Comparison of ENCODE assay signal across 16 mouse cellular contexts in the genomic region with DNA sequence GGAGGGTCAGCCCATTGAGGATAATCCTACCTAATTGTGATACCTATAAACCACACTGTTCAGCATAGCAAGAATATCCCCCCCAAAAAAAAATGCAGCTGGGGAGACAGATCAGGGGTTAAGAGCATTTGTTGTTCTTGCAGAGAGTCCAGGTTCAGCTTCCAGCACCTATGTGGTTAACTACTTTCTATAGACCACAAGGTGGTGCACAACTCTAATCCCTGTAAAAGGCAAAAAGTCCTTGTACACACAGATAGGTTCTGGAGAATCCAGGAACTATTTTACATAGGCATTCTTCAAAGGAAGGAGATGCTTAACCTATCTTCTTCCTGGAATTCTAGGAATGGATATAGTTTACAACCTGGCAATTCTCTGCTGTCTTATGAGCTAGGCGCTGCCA. TPM values are rescaled to one million over a fixed set of nuclear protein-coding genes. Genes with fewer than 3 reads are reported as not detected.
DNase-seq lines count a peak whose midpoint lies in the region; ATAC-seq and TF ChIP-seq lines count a peak whose summit lies in the region.
"Had no signal": no experiment of that assay in that cellular context is flagged by ENCODE, and none has a peak within 500 bp of the region (broad histone marks: within the 10 kb centered on the region; RNA-seq: fewer than 3 reads in every experiment).

No protein-coding gene starts in this region.

- peak; percentile 32 for DNase-seq in embryonic facial prominence, embryonic 14.5 days (ENCODE audit: low spot score)
- no peak for DNase-seq in embryonic facial prominence, embryonic 10.5 days (ENCODE audit: low spot score)
- no peak for DNase-seq in layer of hippocampus, adult 2 months (ENCODE audit: low spot score in 2 of 2)
- DNase-seq in layer of hippocampus, postnatal 14 days (ENCODE audit: low spot score in 2 of 2): no peak
- DNase-seq in 3T3-L1 (ENCODE audit: low read depth, low spot score): peak; percentile 54
- DNase-seq in brain, embryonic 14.5 days (ENCODE audit: low read depth): no peak
- no peak for DNase-seq in cerebellum, adult 9-10 months
- DNase-seq: cerebellum, postnatal 10 days; kidney, postnatal 14 days; lung, adult 18-20 months; thymus, adult 18-20 months had no signal

- H3K9ac ChIP-seq in embryonic facial prominence, embryonic 14.5 days (ENCODE audit: low read depth, low read length): no peak overlapping the region
- H3K9ac ChIP-seq in forebrain, embryonic 15.5 days (replicated peaks): no peak overlapping the region
- H3K9ac ChIP-seq: embryonic facial prominence, embryonic 12.5 days; neural tube, embryonic 12.5 days had no signal

- H3K4me2 ChIP-seq in embryonic facial prominence, embryonic 14.5 days (ENCODE audit: low read depth, low read length): no peak overlapping the region
- no peak overlapping the region for H3K4me2 ChIP-seq in forebrain, embryonic 15.5 days (replicated peaks)
- H3K4me2 ChIP-seq: embryonic facial prominence, embryonic 12.5 days; neural tube, embryonic 12.5 days had no signal

- H3K4me1 ChIP-seq in embryonic facial prominence, embryonic 14.5 days (ENCODE audit: control insufficient read depth, insufficient read depth, low read length): no peaks in the 10 kb centered on the region
- no peaks in the 10 kb centered on the region for H3K4me1 ChIP-seq in embryonic facial prominence, embryonic 10.5 days
- no peaks in the 10 kb centered on the region for H3K4me1 ChIP-seq in forebrain, embryonic 15.5 days
- H3K4me1 ChIP-seq: embryonic facial prominence, embryonic 12.5 days; neural tube, embryonic 12.5 days had no signal

- no peaks in the 10 kb centered on the region for H3K9me3 ChIP-seq in embryonic facial prominence, embryonic 14.5 days (ENCODE audit: control insufficient read depth, low read length)
- H3K9me3 ChIP-seq in embryonic facial prominence, embryonic 10.5 days: no peaks in the 10 kb centered on the region
- no peaks in the 10 kb centered on the region for H3K9me3 ChIP-seq in forebrain, embryonic 15.5 days
- H3K9me3 ChIP-seq: embryonic facial prominence, embryonic 12.5 days; hindbrain, embryonic 10.5 days; midbrain, embryonic 10.5 days; neural tube, embryonic 12.5 days had no signal

- whole genome bisulfite sequencing in embryonic facial prominence, embryonic 14.5 days: 78% methylated on average over 1 of the region's 1 CpGs
- 84% methylated on average over 1 of the region's 1 CpGs for WGBS in embryonic facial prominence, embryonic 10.5 days
- WGBS in forebrain, embryonic 15.5 days: 79% methylated on average over 1 of the region's 1 CpGs

- no peak overlapping the region for H3K27ac ChIP-seq in embryonic facial prominence, embryonic 14.5 days (replicated peaks; ENCODE audit: low read depth, low read length)
- no peak overlapping the region for H3K27ac ChIP-seq in embryonic facial prominence, embryonic 10.5 days (replicated peaks)
- no peak overlapping the region for H3K27ac ChIP-seq in layer of hippocampus, adult 2 months
- no peak overlapping the region for H3K27ac ChIP-seq in forebrain, embryonic 15.5 days (replicated peaks)
- H3K27ac ChIP-seq: embryonic facial prominence, embryonic 12.5 days; hindbrain, embryonic 10.5 days; midbrain, embryonic 10.5 days; neural tube, embryonic 12.5 days had no signal

- no peaks in the 10 kb centered on the region for H3K27me3 ChIP-seq in embryonic facial prominence, embryonic 14.5 days (replicated peaks; ENCODE audit: control insufficient read depth, insufficient read depth, low read length)
- no peaks in the 10 kb centered on the region for H3K27me3 ChIP-seq in embryonic facial prominence, embryonic 10.5 days (replicated peaks; ENCODE audit: low read depth, poor library complexity, severe bottlenecking)
- no peaks in the 10 kb centered on the region for H3K27me3 ChIP-seq in forebrain, embryonic 15.5 days
- H3K27me3 ChIP-seq: embryonic facial prominence, embryonic 12.5 days; neural tube, embryonic 12.5 days had no signal

- H3K4me3 ChIP-seq in embryonic facial prominence, embryonic 14.5 days (ENCODE audit: low read depth, low read length): no peak overlapping the region
- no peak overlapping the region for H3K4me3 ChIP-seq in embryonic facial prominence, embryonic 10.5 days
- no peak overlapping the region for H3K4me3 ChIP-seq in layer of hippocampus, adult 2 months
- no peak overlapping the region for H3K4me3 ChIP-seq in forebrain, embryonic 15.5 days
- H3K4me3 ChIP-seq: embryonic facial prominence, embryonic 12.5 days; hindbrain, embryonic 10.5 days; midbrain, embryonic 10.5 days; neural tube, embryonic 12.5 days had no signal

- TF ChIP-seq POLR2A in brain, embryonic 14.5 days (IDR thresholded peaks at IDR 0.05; ENCODE audit: borderline replicate concordance, extremely low read depth, insufficient read depth, insufficient read length, poor library complexity, severe bottlenecking): no peak

- TF ChIP-seq CTCF in layer of hippocampus, adult 2 months (conservative IDR thresholded peaks at IDR 0.05): peak; percentile 46
- TF ChIP-seq CTCF in brain, embryonic 14.5 days (IDR thresholded peaks at IDR 0.05; ENCODE audit: borderline replicate concordance, extremely low read depth, insufficient read depth, insufficient read length): 0 out of 2 replicates have a peak, but pooled peaks have one; percentile 9

- no peaks in the 10 kb centered on the region for H3K36me3 ChIP-seq in embryonic facial prominence, embryonic 14.5 days (ENCODE audit: control insufficient read depth, insufficient read depth, low read length)
- H3K36me3 ChIP-seq in embryonic facial prominence, embryonic 10.5 days (replicated peaks): no peaks in the 10 kb centered on the region
- no peaks in the 10 kb centered on the region for H3K36me3 ChIP-seq in forebrain, embryonic 15.5 days
- H3K36me3 ChIP-seq: hindbrain, embryonic 10.5 days; midbrain, embryonic 10.5 days; neural tube, embryonic 12.5 days had no signal

- ATAC-seq in embryonic facial prominence, embryonic 14.5 days (ENCODE audit: low read depth): no peak
- no peak for ATAC-seq in forebrain, embryonic 15.5 days (replicated peaks)

RNA-seq across cellular contexts. Expression of gene Zfp239, which starts 3.9 kb away (rescaled TPM):
- polyA plus RNA-seq in embryonic facial prominence, embryonic 14.5 days (2014; fragmentation: Nextera tagmentation; extraction: Ambion mirVana): 6.1 and 7.9 TPM in 2 replicates
- polyA plus RNA-seq in embryonic facial prominence, embryonic 10.5 days (2016; fragmentation: Nextera tagmentation; extraction: Ambion mirVana): 13.1 and 13.6 TPM in 2 replicates
- total RNA-seq in layer of hippocampus, adult 2 months (2021): 10 to 100 TPM; 35.9 to 38.4 TPM
- total RNA-seq in layer of hippocampus, postnatal 14 days (2021): 10 to 100 TPM; 31.1 to 36.0 TPM
- polyA plus RNA-seq in brain, embryonic 14.5 days (2012; rRNA removed): 9.0 and 10.6 TPM in 2 replicates
- polyA plus RNA-seq in forebrain, embryonic 15.5 days (2015; fragmentation: Nextera tagmentation; extraction: Ambion mirVana): 14.3 and 16.2 TPM in 2 replicates

RNA-seq across cellular contexts. Expression of gene Zfp637, which starts 17.0 kb away (rescaled TPM):
- 116 and 134 TPM in 2 replicates for polyA plus RNA-seq in embryonic facial prominence, embryonic 14.5 days (2014; fragmentation: Nextera tagmentation; extraction: Ambion mirVana)
- 115 and 127 TPM in 2 replicates for polyA plus RNA-seq in embryonic facial prominence, embryonic 10.5 days (2016; fragmentation: Nextera tagmentation; extraction: Ambion mirVana)
- 10 to 100 TPM; 46.5 to 52.6 TPM for total RNA-seq in layer of hippocampus, adult 2 months (2021)
- 10 to 100 TPM; 46.4 to 52.3 TPM for total RNA-seq in layer of hippocampus, postnatal 14 days (2021)
- polyA plus RNA-seq in brain, embryonic 14.5 days (2012; rRNA removed): 84.4 and 94.6 TPM in 2 replicates
- polyA plus RNA-seq in forebrain, embryonic 15.5 days (2015; fragmentation: Nextera tagmentation; extraction: Ambion mirVana): 216 and 224 TPM in 2 replicates

RNA-seq across cellular contexts. Expression of gene Hnrnpf, which starts 42.1 kb away (rescaled TPM):
- polyA plus RNA-seq in embryonic facial prominence, embryonic 14.5 days (2014; fragmentation: Nextera tagmentation; extraction: Ambion mirVana): 583 and 637 TPM in 2 replicates
- polyA plus RNA-seq in embryonic facial prominence, embryonic 10.5 days (2016; fragmentation: Nextera tagmentation; extraction: Ambion mirVana): 874 and 878 TPM in 2 replicates
- 100 to 1,000 TPM; 123 TPM for total RNA-seq in layer of hippocampus, adult 2 months (2021)
- 100 to 1,000 TPM; 140 to 154 TPM for total RNA-seq in layer of hippocampus, postnatal 14 days (2021)
- polyA plus RNA-seq in brain, embryonic 14.5 days (2012; rRNA removed): 240 and 265 TPM in 2 replicates
- 376 and 385 TPM in 2 replicates for polyA plus RNA-seq in forebrain, embryonic 15.5 days (2015; fragmentation: Nextera tagmentation; extraction: Ambion mirVana)

Comparison
In these comparisons a context has a peak if more than half of its experiments do, and no peak if none do; other contexts are left out.
1. DNase-seq: peak in embryonic facial prominence, embryonic 14.5 days (single experiment) and 3T3-L1 (single experiment); none in embryonic facial prominence, embryonic 10.5 days (single experiment), layer of hippocampus, adult 2 months (0 of 2), layer of hippocampus, postnatal 14 days (0 of 2), brain, embryonic 14.5 days (single experiment) and cerebellum, adult 9-10 months (single experiment).